Mouse (Mus musculus): ENCODE data around the gene Sh3gl3.

Gene Sh3gl3

DNA sequence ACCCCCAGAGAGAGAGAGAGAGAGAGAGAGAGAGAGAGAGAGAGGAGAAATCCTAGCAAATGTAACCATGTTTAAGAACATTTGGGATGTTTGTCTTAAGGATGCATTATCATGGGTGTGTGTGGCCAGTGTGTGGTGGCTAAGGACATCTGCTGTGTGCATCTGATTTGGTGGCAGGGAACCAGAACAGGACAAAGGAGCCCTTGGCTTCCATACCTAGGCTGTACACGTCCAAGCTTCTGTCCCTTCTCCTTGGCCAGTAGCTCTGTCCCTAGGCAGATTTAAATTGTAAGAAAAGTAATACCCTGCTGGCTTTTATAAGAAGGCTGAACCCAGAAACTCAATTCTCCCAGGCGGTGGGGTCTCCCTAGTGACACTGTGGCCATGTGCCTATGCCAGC, 121.0 kb downstream of the Sh3gl3 start:
- DNase-seq = no peak

DNA sequence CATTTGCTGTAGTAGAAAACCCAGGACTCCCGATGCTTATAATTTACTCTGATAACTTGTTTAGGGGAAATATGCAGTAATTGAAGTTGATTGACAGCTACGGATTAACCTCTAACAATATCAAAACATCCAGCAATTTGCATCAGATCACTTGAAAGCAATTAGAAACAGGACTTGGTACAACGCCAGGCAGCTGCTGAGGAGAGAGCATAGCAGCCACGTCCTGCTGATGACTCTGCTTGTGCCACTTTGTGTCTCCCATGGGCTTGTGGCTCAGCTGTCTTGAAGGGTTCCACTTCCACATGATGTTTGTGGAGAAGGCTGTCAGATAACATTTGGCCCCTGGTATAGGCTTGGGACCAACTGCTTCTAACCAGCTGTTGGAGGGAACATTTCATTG, 134.8 kb downstream of the Sh3gl3 start:
- no peak for DNase-seq

DNA sequence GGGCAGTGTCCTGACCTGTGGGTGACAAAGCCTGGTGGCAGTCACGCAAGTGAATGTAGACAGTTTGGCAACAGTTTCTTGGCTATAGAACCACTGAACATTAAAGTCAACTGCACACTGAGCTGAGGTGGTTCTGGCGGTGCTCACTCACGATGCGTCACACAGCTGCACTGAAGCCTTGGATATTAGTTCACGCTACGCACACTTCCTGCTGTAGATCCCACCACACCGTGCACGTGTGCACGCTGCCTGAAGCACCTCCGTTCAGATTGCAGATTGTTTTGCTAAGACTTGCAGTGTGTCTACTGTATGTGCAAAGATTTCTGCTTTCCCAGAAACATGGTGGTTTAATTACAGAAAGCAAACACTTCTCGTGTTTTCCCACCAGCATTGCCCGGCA, 144.9 kb downstream of the Sh3gl3 start:
- DNase-seq = no peak

DNA sequence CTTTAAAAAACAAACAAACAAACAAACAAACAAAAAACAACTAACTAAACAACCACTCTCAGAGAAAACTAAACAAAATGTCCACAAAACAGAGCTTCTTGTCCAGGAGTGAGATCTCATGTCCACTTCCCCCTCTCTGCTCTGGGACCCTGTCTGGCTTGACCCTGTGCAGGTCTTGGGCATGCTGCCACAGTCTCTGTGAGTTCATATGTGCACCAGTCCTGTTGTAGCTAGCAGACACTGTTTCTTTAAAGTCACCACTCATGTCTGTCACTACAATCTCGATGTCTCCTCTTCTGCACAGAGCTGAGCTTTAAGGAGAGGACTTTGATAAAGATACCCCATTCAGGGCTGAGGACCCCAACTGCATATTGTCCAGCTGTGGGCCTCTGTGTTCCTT, 153.0 kb downstream of the Sh3gl3 start:
- DNase-seq = no peak

DNA sequence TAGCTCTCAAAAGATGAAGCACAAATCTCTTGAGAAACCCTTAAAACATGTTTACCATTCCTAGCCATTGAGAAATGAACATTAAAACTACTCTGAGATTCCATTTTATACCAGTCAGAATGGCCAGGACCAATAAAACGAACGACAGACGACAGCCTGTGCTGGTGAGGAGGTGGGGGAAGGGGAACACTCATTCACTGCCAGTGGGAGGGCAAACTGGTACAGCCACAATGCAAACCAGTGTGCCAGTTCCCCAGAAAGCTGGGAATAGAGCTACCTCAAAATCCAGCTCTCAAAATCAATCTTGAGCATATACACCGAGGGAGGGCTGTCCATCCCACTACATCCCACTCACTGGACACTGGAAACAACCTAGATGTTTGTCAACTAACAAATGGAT, 153.6 kb downstream of the Sh3gl3 start:
- no peak for DNase-seq

DNA sequence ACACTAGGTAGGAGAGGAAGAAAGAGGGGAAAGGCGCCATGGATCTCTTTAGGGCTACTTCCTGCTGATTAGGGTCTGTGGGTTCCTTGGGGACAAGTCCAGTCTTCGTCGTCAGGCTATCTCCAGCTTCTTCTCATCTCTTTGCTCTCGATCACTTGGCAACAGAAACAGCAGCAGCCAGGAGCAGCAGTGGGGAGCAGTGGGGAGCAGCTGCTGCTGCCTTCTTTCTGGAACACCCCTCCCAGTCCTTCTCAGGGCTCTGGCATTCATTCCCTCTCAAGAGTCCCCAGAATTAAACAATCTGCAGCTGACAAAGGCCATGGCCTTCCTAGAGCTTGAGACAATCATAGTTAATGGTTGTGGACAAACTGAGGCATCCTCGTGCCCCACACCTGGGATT, 154.2 kb downstream of the Sh3gl3 start:
- DNase-seq = no peak

DNA sequence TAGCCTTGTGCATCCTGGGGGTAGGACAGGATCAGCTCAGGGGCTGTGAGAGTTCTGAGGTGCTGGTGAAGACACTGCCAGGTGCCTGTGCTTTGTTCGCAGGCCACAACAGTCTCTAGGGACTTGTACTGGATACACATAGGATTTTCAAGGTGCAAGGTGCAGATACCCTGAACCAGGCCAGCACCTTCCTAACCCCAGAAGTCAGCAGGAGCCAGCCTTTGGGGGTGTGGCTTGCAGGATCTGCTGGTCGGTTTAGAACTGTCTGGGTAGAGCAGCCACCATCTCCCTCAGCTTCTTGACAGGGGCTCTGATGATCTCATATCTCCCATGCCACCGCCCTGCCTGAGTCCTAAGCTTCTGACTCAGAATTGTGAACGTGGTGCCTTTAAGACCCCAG, 156.2 kb downstream of the Sh3gl3 start:
- no peak for DNase-seq

DNA sequence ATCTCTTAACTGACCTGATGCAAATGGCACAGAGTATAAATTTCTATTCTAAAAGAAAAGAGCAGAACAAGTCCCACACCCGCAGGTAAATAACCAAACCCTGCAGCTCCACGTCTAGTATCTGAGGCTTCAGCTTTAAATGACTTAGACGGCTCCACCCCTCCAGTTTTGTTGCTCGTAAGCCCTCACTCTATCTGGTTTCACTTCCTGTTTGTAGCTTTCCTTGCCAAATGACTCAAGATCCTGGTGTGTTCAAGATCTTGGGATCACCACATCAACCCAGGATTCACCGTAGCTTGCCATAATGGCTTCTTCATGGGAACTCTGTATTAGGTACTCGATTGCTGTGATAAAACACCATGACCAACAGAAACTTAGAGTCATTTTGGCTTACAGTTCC, 157.2 kb downstream of the Sh3gl3 start:
- no peak for DNase-seq

DNA sequence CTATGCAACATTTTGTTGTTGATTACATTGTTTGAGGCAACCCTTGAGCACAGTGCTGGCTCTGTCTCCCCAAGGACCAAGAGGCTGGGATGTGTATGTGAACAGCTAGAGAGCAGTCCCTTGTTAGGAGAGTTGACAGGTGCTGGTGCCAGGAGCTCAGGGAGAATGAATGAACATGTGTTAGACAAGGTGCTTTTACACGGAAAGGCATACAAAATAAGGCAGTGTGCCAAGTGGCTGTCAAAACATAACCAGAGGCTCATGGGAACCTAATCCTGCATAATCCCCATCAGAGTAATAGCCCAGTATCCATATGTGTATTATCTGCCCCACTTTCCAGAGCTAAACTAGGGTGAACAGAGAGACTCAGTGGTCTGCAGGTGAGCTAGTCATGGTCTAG, 160.4 kb downstream of the Sh3gl3 start:
- no peak for DNase-seq

DNA sequence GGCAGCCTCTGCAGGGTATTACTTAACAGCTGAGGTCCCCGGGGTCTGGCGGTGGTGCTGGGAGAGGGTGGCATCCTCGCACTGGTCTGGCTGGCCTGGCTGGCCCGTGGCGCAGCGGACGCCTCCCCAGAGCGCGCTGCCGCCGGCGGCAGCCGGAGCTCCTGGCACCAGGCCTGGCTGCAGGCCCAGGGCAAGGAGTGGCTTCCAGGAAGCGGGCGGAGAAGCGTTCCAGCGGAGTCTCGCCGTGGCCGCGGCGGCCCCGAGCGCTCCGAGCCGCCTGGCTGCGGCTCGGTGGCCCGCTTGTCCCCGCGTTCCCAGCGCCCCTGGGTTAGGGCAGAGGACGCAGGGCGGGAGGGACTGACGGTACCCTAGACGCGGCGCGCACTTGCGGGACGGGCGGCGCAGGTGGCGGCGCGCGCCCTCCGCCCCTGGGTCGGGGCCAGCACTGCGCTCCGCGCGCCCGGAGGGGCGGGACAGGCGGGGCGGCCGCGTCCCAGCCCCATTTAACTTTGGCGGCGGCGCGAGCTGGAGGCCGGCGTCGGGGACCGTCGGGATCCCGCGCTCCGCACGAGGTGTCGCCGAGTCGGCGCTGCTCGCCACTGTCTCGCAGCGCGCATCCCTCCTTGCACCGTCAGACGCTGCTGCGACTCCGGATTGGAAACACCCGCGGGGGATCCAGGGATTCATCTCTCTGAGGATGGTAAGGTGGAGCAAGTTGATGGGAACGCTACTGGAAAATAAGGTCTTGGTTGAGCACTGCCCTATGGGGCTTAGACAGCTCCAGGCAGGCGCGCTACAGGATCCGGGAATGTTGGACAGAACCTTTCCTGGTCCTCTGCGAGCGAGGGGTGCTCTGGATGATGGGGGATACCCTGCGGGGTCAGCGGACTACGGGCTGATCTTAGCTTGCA, 161.8 kb downstream of the Sh3gl3 start, which contains the start of gene Adamtsl3:
Gene Adamtsl3 (plus strand): TSS at position 484 of the 911 bp plus-strand sequence.
- no peak for DNase-seq

DNA sequence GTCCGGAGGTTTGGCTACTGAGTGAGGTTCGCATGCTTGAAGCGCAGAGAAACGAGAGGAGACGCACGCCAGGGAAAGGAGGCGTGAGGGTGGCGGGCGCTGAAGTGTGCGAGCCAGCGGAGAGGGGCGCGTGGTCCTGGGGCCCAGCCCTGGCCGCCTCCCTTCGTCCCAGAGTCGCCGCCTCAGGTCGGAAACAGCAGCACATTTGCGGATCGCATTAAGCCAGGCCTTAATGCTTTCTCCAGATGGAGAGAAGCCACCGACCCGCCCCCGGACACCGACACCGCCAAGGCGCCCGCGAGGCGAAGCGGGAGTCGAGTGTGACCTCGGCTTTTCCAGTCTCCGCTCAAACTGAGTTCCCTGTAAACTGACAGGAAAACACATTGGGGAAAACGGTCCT, 162.5 kb downstream of the Sh3gl3 start:
- no peak for DNase-seq

DNA sequence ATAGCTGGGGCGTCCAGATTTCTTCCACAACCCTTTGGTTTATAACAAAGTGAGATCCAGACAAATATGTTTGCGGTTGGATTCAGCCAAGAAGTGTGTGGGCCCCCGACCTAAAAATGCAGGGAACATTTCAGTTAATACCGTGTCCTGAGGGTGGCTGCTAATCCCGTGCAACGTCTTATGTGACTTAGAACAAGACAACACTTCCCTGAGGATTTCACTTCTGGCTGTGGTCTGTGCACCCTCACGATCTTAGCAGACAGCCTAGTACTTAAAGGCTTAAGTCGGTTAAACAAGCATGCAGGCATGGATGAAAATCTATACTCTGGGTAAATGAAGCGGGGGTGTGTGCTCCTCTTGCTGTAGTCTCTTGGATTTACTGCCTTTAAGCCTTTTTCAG, 164.5 kb downstream of the Sh3gl3 start:
- no peak for DNase-seq

DNA sequence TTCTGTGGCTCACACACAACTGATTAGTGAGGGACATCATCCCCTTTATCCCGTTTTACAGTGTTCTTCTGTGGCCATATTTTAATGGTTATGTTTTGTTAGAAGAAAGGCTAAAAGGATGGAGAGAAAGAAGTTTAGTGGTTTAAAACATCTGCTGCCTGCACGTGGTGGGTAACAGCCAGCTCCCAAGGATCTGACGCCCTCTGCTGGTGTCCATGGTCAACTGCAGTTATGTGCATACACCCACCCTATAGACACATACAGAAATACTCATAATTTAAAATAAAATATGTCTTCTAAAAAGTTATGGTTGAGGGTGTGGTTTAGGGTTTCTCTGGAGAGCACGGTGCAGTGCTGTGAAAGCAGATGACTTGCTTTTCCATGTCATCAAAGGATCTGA, 164.9 kb downstream of the Sh3gl3 start:
- DNase-seq = no peak

DNA sequence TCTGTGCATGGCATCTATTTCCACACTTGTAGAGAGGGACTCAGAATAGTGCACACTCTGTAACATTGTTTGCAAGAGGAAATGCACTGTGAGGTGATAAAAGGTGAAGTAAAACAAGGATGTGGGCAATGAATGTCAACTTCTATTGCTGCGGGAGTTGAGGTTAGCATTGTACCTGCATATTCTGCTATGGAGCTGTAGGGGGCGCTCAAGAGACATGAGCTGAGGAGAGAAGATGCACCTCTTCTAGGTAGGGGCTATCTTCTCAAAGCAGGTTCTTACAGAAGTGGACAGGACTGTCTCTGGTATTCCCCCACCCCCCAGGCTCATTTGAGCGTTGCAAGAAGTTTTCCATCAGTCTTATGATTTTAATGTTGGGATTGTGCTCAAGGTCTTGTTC, 165.6 kb downstream of the Sh3gl3 start:
- DNase-seq = no peak

DNA sequence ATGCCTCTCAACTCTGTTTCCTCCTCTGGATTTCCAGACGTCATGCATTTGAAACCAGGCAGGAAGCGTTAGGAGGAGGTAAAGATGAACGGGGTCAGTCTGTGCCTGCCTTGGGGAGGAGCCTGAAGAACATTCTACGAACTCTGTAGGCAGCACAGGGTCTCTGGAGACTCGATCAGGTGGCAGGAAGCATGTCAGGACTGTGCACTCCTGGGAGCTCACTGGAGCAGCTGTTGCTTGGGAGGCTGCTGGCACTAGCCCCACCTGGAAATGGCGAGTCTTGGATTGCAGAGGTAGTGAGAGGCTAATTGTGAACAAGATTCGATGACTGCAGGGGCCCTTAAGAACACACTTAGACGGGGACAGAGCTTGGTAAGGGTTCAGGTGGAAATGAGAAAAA, 167.8 kb downstream of the Sh3gl3 start:
- DNase-seq = no peak

DNA sequence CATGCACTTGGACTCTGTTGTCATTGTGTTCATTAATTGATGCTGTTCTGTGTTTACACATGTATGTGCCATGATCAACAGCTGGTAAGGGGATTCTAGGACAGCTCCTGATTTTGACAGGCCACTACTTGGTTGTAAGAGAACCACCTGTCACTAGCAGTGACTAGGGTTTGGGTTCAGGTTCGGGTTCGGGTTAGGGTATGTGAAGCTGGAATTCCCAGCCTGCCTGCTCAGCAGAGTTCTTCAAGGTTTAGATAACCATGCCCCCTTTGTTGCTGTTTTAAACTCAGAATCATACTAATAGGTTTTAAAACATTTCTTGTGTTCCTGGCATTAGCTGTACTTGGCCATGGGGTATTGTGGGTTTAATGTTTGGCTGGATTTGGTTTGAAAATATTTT, 173.1 kb downstream of the Sh3gl3 start:
- DNase-seq = no peak

DNA sequence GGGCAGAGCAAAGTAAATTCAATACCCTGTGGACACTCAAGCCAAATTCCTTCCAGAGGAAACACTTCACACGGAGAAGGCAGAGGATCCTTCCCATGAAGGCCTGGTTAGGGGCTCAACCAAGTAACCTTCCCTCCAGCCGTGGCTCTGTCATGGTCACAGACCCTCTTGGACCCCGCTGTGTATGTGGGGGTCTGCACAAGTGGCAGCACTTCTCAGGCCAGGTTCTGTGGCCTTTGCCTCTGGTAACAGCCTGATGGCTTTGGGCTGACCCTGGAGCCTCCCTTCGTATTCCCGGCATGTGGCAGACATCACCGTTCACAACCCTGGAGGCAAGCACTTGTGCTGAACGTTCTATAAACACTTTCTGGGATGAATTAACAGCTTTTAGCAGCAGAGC, 176.2 kb downstream of the Sh3gl3 start:
- no peak for DNase-seq

DNA sequence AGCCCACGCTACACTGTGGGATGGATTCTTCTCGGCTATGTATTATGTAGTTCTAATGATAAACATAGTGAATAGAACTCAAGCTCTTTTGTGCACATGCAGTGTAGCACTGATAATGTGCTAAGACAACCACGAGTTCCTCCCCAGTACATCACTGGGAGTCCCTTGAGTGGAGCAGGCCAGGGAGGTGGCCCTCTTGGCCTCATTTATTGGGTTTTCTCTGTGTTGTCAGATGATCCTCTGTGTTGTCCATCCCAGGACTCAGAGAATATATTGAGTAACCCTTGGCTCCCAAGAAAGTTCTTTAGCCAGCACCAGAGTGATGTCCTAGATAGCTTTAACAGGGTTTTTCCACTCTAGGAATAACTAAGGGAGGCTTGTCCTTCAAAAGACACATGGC, 176.8 kb downstream of the Sh3gl3 start:
- DNase-seq = no peak

Measured in kidney, adult 11 months (tissue).